Mouse (Mus musculus): Measurements from ENCODE around the gene Rsc1a1. TPM values are rescaled to one million over a fixed set of nuclear protein-coding genes. Genes with fewer than 3 reads are reported as not detected.

Gene Rsc1a1
- polyA plus RNA-seq (2014; fragmentation: Illumina TruSeq; extraction: RNeasy Lipid Tissue Mini Kit (QIAGEN cat#74804); ENCODE audit: low replicate concordance): not detected

GRCm38 (mm10) chr4:141685499-141685898, at the start of gene Rsc1a1:
Gene Rsc1a1 (minus strand): TSS chr4:141685599.

GRCm38 (mm10) chr4:141722731-141723672, 37.6 kb upstream of the Rsc1a1 start, which contains the start of gene Ddi2:
Gene Ddi2 (minus strand): TSS chr4:141723419.

GRCm38 (mm10) chr4:141664799-141665198, 20.6 kb downstream of the Rsc1a1 start, which contains the start of gene Plekhm2:
Gene Plekhm2 (minus strand): TSS chr4:141664899.

Other genes starting within 250 kb of the Rsc1a1 start
- not detected for gene Srarp, start 249.5 kb downstream of the Rsc1a1 start, polyA plus RNA-seq (2014; fragmentation: Illumina TruSeq; extraction: RNeasy Lipid Tissue Mini Kit (QIAGEN cat#74804); ENCODE audit: low replicate concordance)
- gene Zbtb17, start 240.9 kb downstream of the Rsc1a1 start, polyA plus RNA-seq (2014; fragmentation: Illumina TruSeq; extraction: RNeasy Lipid Tissue Mini Kit (QIAGEN cat#74804); ENCODE audit: low replicate concordance): not detected
- gene Spen, start 147.0 kb downstream of the Rsc1a1 start, polyA plus RNA-seq (2014; fragmentation: Illumina TruSeq; extraction: RNeasy Lipid Tissue Mini Kit (QIAGEN cat#74804); ENCODE audit: low replicate concordance): 5.2 TPM
- 32.4 TPM for gene Fblim1, start 79.5 kb downstream of the Rsc1a1 start, polyA plus RNA-seq (2014; fragmentation: Illumina TruSeq; extraction: RNeasy Lipid Tissue Mini Kit (QIAGEN cat#74804); ENCODE audit: low replicate concordance)
- gene Tmem82, start 67.0 kb downstream of the Rsc1a1 start, polyA plus RNA-seq (2014; fragmentation: Illumina TruSeq; extraction: RNeasy Lipid Tissue Mini Kit (QIAGEN cat#74804); ENCODE audit: low replicate concordance): 1.5 TPM
- 0.15 TPM for gene Slc25a34, start 61.8 kb downstream of the Rsc1a1 start, polyA plus RNA-seq (2014; fragmentation: Illumina TruSeq; extraction: RNeasy Lipid Tissue Mini Kit (QIAGEN cat#74804); ENCODE audit: low replicate concordance)
- not detected for gene Plekhm2, start 20.7 kb downstream of the Rsc1a1 start, polyA plus RNA-seq (2014; fragmentation: Illumina TruSeq; extraction: RNeasy Lipid Tissue Mini Kit (QIAGEN cat#74804); ENCODE audit: low replicate concordance)
- gene Ddi2, start 37.8 kb upstream of the Rsc1a1 start, polyA plus RNA-seq (2014; fragmentation: Illumina TruSeq; extraction: RNeasy Lipid Tissue Mini Kit (QIAGEN cat#74804); ENCODE audit: low replicate concordance): 55.1 TPM
- 0.82 TPM for gene Agmat, start 61.1 kb upstream of the Rsc1a1 start, polyA plus RNA-seq (2014; fragmentation: Illumina TruSeq; extraction: RNeasy Lipid Tissue Mini Kit (QIAGEN cat#74804); ENCODE audit: low replicate concordance)
- gene Dnajc16, start 105.3 kb upstream of the Rsc1a1 start, polyA plus RNA-seq (2014; fragmentation: Illumina TruSeq; extraction: RNeasy Lipid Tissue Mini Kit (QIAGEN cat#74804); ENCODE audit: low replicate concordance): 3.1 TPM
- 10.7 TPM for gene Casp9, start 108.0 kb upstream of the Rsc1a1 start, polyA plus RNA-seq (2014; fragmentation: Illumina TruSeq; extraction: RNeasy Lipid Tissue Mini Kit (QIAGEN cat#74804); ENCODE audit: low replicate concordance)
- gene Cela2a, start 140.6 kb upstream of the Rsc1a1 start, polyA plus RNA-seq (2014; fragmentation: Illumina TruSeq; extraction: RNeasy Lipid Tissue Mini Kit (QIAGEN cat#74804); ENCODE audit: low replicate concordance): 501 TPM
- not detected for gene Ctrc, start 160.8 kb upstream of the Rsc1a1 start, polyA plus RNA-seq (2014; fragmentation: Illumina TruSeq; extraction: RNeasy Lipid Tissue Mini Kit (QIAGEN cat#74804); ENCODE audit: low replicate concordance)
- 9.1 TPM for gene Efhd2, start 189.3 kb upstream of the Rsc1a1 start, polyA plus RNA-seq (2014; fragmentation: Illumina TruSeq; extraction: RNeasy Lipid Tissue Mini Kit (QIAGEN cat#74804); ENCODE audit: low replicate concordance)